Mouse (Mus musculus) midbrain, embryonic 15.5 days (tissue): ENCODE results near the gene Fgd1. TPM values are rescaled to one million over a fixed set of nuclear protein-coding genes. Genes with fewer than 3 reads are reported as not detected.

Source experiments
- ATAC-seq: fragments of 200-750 bp; cut with Nextera tagmentation; replicated peaks from 2 replicates; pipeline ENCODE4 v1.8.0; 2017; ENCODE audit warnings: moderate TSS enrichment
- H3K27ac ChIP-seq: fragments of 300-500 bp; sonication (generic); 2 replicates; pipeline ENCODE4 v1.5.1; 2015; ENCODE audit warnings: mild to moderate bottlenecking, inconsistent platforms
- H3K27me3 ChIP-seq: fragments of 300-500 bp; sonication (generic); replicated peaks from 2 replicates; pipeline ENCODE4 v1.6.1; 2015; ENCODE audit warnings: inconsistent platforms
- H3K36me3 ChIP-seq: fragments of 300-500 bp; sonication (generic); replicated peaks from 2 replicates; pipeline ENCODE4 v1.6.1; 2015; ENCODE audit warnings: inconsistent platforms
- H3K4me1 ChIP-seq: fragments of 300-500 bp; sonication (generic); 2 replicates; pipeline ENCODE4 v1.6.1; 2015; ENCODE audit warnings: inconsistent platforms
- H3K4me2 ChIP-seq: fragments of 300-500 bp; sonication (generic); 2 replicates; pipeline ENCODE4 v1.6.1; 2015; ENCODE audit warnings: inconsistent platforms, mild to moderate bottlenecking, moderate library complexity
- H3K4me3 ChIP-seq: fragments of 300-500 bp; sonication (generic); 2 replicates; pipeline ENCODE4 v1.5.1; 2015; ENCODE audit warnings: mild to moderate bottlenecking, inconsistent platforms
- H3K9ac ChIP-seq: fragments of 300-500 bp; sonication (generic); 2 replicates; pipeline ENCODE4 v1.6.1; 2015; ENCODE audit warnings: mild to moderate bottlenecking, inconsistent platforms
- H3K9me3 ChIP-seq: fragments of 300-500 bp; sonication (generic); 2 replicates; pipeline ENCODE4 v1.6.1; 2016; ENCODE audit warnings: inconsistent platforms
- WGBS: fragments of 180-500 bp; shearing (Covaris S2); methylation state at CpG from one replicate; pipeline ENCODE4 v1.1.7; 2015; ENCODE audit warnings: mixed read lengths; 5-methylcytosine and 5-hydroxymethylcytosine counted together
- polyA plus RNA-seq: library from polyadenylated mRNA; unstranded; fragments of >200 nt; fragmentation: Nextera tagmentation; extraction: Ambion mirVana; gene quantifications from 2 replicates; pipeline ENCODE4 v1.2.1, GENCODE M21; 2015

The Fgd1 gene
- polyA plus RNA-seq, result 15.7 and 16.2 TPM in 2 replicates

- no peak for ATAC-seq
- peak within 1 kb of the TSS; percentile 63 for H3K4me2 ChIP-seq
- no peaks in the 10 kb centered on the region for H3K27me3 ChIP-seq
- WGBS, result 93% methylated on average over 8 of the region's 8 CpGs
- no peaks in the 10 kb centered on the region for H3K36me3 ChIP-seq
- peaks cover 17% of the 10 kb centered on the region for H3K4me1 ChIP-seq
- H3K27ac ChIP-seq, result peak within 1 kb of the TSS; percentile 95
- peak within 1 kb of the TSS; percentile 52 for H3K9ac ChIP-seq
- no peaks in the 10 kb centered on the region for H3K9me3 ChIP-seq
- peak within 1 kb of the TSS; percentile 52 for H3K4me3 ChIP-seq
These were observed at the start of gene Fgd1 for GRCm38 (mm10) chrX:151045850-151046249. Fgd1 (plus strand) TSS chrX:151046150.

GRCm38 (mm10) chrX:150996775-150997174 lies 49.2 kb upstream of the Fgd1 start:
- no peaks in the 10 kb centered on the region for H3K27me3 ChIP-seq
- H3K36me3 ChIP-seq, result peaks cover 14% of the 10 kb centered on the region
- no peak for ATAC-seq
- H3K4me1 ChIP-seq, result no peaks in the 10 kb centered on the region
- H3K9me3 ChIP-seq, result no peaks in the 10 kb centered on the region
- H3K4me3 ChIP-seq, result no peak overlapping the region
- no peak overlapping the region for H3K4me2 ChIP-seq
- WGBS, result 83% methylated on average over 3 of the region's 3 CpGs
- no peak overlapping the region for H3K9ac ChIP-seq
- no peak overlapping the region for H3K27ac ChIP-seq

- H3K4me1 ChIP-seq, result no peaks in the 10 kb centered on the region
- peak; percentile 97 for ATAC-seq
- H3K9ac ChIP-seq, result peak within 1 kb of the TSS; percentile 41
- H3K4me2 ChIP-seq, result peak within 1 kb of the TSS; percentile 53
- H3K27ac ChIP-seq, result peak within 1 kb of the TSS; percentile 90
- H3K36me3 ChIP-seq, result no peaks in the 10 kb centered on the region
- no peaks in the 10 kb centered on the region for H3K27me3 ChIP-seq
- WGBS, result 25% methylated on average over 42 of the region's 43 CpGs
- H3K9me3 ChIP-seq, result no peaks in the 10 kb centered on the region
- peak within 1 kb of the TSS; percentile 48 for H3K4me3 ChIP-seq
These were observed 28.7 kb upstream of the Fgd1 start, which contains the start of gene Gnl3l for GRCm38 (mm10) chrX:151016938-151017877. Gnl3l (minus strand) TSS chrX:151017322.

- Histone ChIP-seq H3K9ac (peak overlapping the region; percentile 41), H3K36me3 (no peaks in the 10 kb centered on the region), H3K9me3 (no peaks in the 10 kb centered on the region), H3K27me3 (no peaks in the 10 kb centered on the region), H3K4me1 (no peaks in the 10 kb centered on the region), H3K4me3 (peak overlapping the region; percentile 48), H3K4me2 (peak overlapping the region; percentile 53), H3K27ac (peak overlapping the region; percentile 90)
- 0 out of 2 replicates have a peak, but pooled peaks have one; percentile 4 for ATAC-seq
- WGBS, result 16% methylated on average over 3 of the region's 3 CpGs
These were observed 28.1 kb upstream of the Fgd1 start for GRCm38 (mm10) chrX:151017897-151018296.

- Histone ChIP-seq H3K36me3 (no peaks in the 10 kb centered on the region), H3K27ac (peak overlapping the region; percentile 90; the same call in 1 of the 2 replicates), H3K27me3 (no peaks in the 10 kb centered on the region), H3K4me1 (no peaks in the 10 kb centered on the region), H3K9ac (peak overlapping the region; percentile 41; the same call in 1 of the 2 replicates), H3K4me2 (peak overlapping the region; percentile 53), H3K9me3 (no peaks in the 10 kb centered on the region), H3K4me3 (peak overlapping the region; percentile 48; the same call in 1 of the 2 replicates)
- 54% methylated on average over 3 of the region's 3 CpGs for WGBS
- ATAC-seq, result no peak
These were observed 27.2 kb upstream of the Fgd1 start for GRCm38 (mm10) chrX:151018798-151019197.

GRCm38 (mm10) chrX:151031400-151031799 lies 14.6 kb upstream of the Fgd1 start:
- no peaks in the 10 kb centered on the region for H3K36me3 ChIP-seq
- no peaks in the 10 kb centered on the region for H3K4me1 ChIP-seq
- H3K27me3 ChIP-seq, result no peaks in the 10 kb centered on the region
- WGBS, result 75% methylated on average over 3 of the region's 3 CpGs
- no peak overlapping the region for H3K27ac ChIP-seq
- H3K4me3 ChIP-seq, result no peak overlapping the region
- ATAC-seq, result no peak
- no peak overlapping the region for H3K4me2 ChIP-seq
- H3K9me3 ChIP-seq, result no peaks in the 10 kb centered on the region
- H3K9ac ChIP-seq, result no peak overlapping the region

- H3K4me3 ChIP-seq, result no peak overlapping the region
- ATAC-seq, result no peak
- H3K4me2 ChIP-seq, result no peak overlapping the region
- no peaks in the 10 kb centered on the region for H3K4me1 ChIP-seq
- WGBS, result 47% methylated on average over 5 of the region's 5 CpGs
- no peaks in the 10 kb centered on the region for H3K27me3 ChIP-seq
- H3K27ac ChIP-seq, result no peak overlapping the region
- no peaks in the 10 kb centered on the region for H3K36me3 ChIP-seq
- H3K9me3 ChIP-seq, result no peaks in the 10 kb centered on the region
- no peak overlapping the region for H3K9ac ChIP-seq
These were observed 4.7 kb upstream of the Fgd1 start for GRCm38 (mm10) chrX:151041223-151041622.

GRCm38 (mm10) chrX:151046321-151046720 lies 371 bp downstream of the Fgd1 start:
- Histone ChIP-seq H3K27me3 (no peaks in the 10 kb centered on the region), H3K4me2 (peak overlapping the region; percentile 63), H3K4me3 (peak overlapping the region; percentile 52), H3K36me3 (no peaks in the 10 kb centered on the region), H3K27ac (peak overlapping the region; percentile 95), H3K4me1 (peaks cover 18% of the 10 kb centered on the region), H3K9ac (peak overlapping the region; percentile 52; the same call in 1 of the 2 replicates), H3K9me3 (no peaks in the 10 kb centered on the region)
- WGBS, result 39% methylated on average over 11 of the region's 11 CpGs
- 0 out of 2 replicates have a peak, but pooled peaks have one; percentile 0 for ATAC-seq

GRCm38 (mm10) chrX:151046777-151047430 lies 954 bp downstream of the Fgd1 start:
- peak overlapping the region; percentile 52 for H3K9ac ChIP-seq
- peaks cover 18% of the 10 kb centered on the region for H3K4me1 ChIP-seq
- H3K36me3 ChIP-seq, result no peaks in the 10 kb centered on the region
- H3K9me3 ChIP-seq, result no peaks in the 10 kb centered on the region
- 44% methylated on average over 60 of the region's 62 CpGs for WGBS
- peak; percentile 92 for ATAC-seq
- H3K4me3 ChIP-seq, result peak overlapping the region; percentile 52
- H3K27me3 ChIP-seq, result no peaks in the 10 kb centered on the region
- peak overlapping the region; percentile 63 for H3K4me2 ChIP-seq
- peak overlapping the region; percentile 95 for H3K27ac ChIP-seq

- Histone ChIP-seq H3K36me3 (no peaks in the 10 kb centered on the region), H3K27me3 (no peaks in the 10 kb centered on the region), H3K4me3 (peak overlapping the region; percentile 52), H3K9ac (peak overlapping the region; percentile 52), H3K4me2 (peak overlapping the region; percentile 63), H3K27ac (peak overlapping the region; percentile 95), H3K9me3 (no peaks in the 10 kb centered on the region), H3K4me1 (peaks cover 18% of the 10 kb centered on the region)
- 14% methylated on average over 54 of the region's 56 CpGs for WGBS
- peak; percentile 69 for ATAC-seq
These were observed 1.6 kb downstream of the Fgd1 start for GRCm38 (mm10) chrX:151047431-151048058.

GRCm38 (mm10) chrX:151049661-151050215 lies 3.8 kb downstream of the Fgd1 start:
- Histone ChIP-seq H3K4me3 (no peak overlapping the region), H3K4me1 (peaks cover 23% of the 10 kb centered on the region)
- no peak for ATAC-seq

More at GRCm38 (mm10) chrX:151049661-151050215, 3.8 kb downstream of the Fgd1 start:
- peak overlapping the region; percentile 63 for H3K4me2 ChIP-seq
- 56% methylated on average over 8 of the region's 8 CpGs for WGBS
- H3K9ac ChIP-seq, result no peak overlapping the region
- no peak overlapping the region for H3K27ac ChIP-seq
- no peaks in the 10 kb centered on the region for H3K36me3 ChIP-seq
- H3K27me3 ChIP-seq, result no peaks in the 10 kb centered on the region
- H3K9me3 ChIP-seq, result no peaks in the 10 kb centered on the region
